Mouse (Mus musculus): ENCODE measurements around the gene Abat. TPM values are rescaled to one million over a fixed set of nuclear protein-coding genes. Genes with fewer than 3 reads are reported as not detected.
A peak's percentile ranks its signal among the peaks of the same experiment; 100 is the strongest.

The Abat gene
- polyA plus RNA-seq, 1 experiment: 5.1 TPM

DNA sequence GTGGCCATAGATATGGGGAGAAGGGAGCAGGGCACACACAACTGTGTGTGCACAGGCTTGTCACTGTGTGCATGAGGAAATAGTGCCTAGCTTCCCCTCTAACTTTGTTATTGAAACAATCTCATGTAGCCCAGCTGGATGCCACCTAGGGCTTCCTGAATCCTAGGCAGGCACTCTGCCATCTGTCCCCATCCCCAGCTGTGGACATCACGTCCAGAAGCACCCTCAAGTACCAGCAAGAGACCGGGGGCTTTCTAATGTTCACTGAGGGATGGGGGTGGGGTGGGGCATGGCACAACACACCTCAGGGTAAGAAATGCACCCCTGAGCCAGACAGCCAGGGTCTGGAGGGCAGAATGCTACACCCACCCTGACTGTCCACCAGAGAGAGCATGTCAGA lies 155.2 kb downstream of the Abat start:
- DNase-seq (ENCODE audit: low read depth in 1 of 2, low spot score in 2 of 2): no peak

DNA sequence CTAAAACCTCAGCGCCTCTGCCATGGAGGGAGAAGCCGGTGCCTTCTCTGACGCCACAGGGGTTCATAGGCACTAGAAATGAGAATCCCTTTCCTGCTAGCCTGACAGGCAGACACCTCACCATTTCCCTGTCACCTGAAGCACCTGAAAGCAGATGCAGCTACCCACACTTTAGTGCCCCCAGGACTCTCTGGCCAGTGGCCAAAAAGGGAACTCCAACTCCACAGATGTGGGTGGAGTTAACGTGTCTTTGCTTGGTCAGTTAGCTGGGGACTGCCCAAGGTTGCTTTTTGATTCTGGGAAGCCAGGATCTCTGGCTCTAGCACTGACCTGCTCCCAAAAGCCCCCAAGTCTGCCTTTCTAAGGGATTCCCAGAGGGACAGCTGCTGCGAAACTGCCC lies 156.2 kb downstream of the Abat start:
- 89% methylated on average over 5 of the region's 5 CpGs for WGBS
- no peak overlapping the region for H3K4me3 ChIP-seq (ENCODE audit: extremely low read depth, insufficient read depth, insufficient read length)
- H3K27me3 ChIP-seq (ENCODE audit: control insufficient read depth, insufficient read depth, low read length): no peaks in the 10 kb centered on the region
- no peak for DNase-seq (ENCODE audit: low read depth in 1 of 2, low spot score in 2 of 2)
- TF ChIP-seq CTCF (IDR thresholded peaks at IDR 0.05; ENCODE audit: extremely low read depth, insufficient read depth, insufficient read length, insufficient replicate concordance) (no peak), POLR2A (IDR thresholded peaks at IDR 0.05; ENCODE audit: low read depth, low read length) (no peak)
- H3K27ac ChIP-seq (ENCODE audit: insufficient read depth, low read length): no peak overlapping the region
- H3K4me1 ChIP-seq (ENCODE audit: control insufficient read depth, insufficient read depth, insufficient read length): peaks cover 5% of the 10 kb centered on the region
- no peaks in the 10 kb centered on the region; the same call in 1 of the 2 replicates for H3K36me3 ChIP-seq (ENCODE audit: control insufficient read depth, insufficient read depth, low read length)

More for the DNA sequence above, 155.2 kb downstream of the Abat start:
- no peak overlapping the region for H3K4me3 ChIP-seq (ENCODE audit: extremely low read depth, insufficient read depth, insufficient read length)
- 94% methylated on average over 2 of the region's 2 CpGs for WGBS
- H3K27ac ChIP-seq (ENCODE audit: insufficient read depth, low read length): no peak overlapping the region
- H3K4me1 ChIP-seq (ENCODE audit: control insufficient read depth, insufficient read depth, insufficient read length): peaks cover 5% of the 10 kb centered on the region
- no peaks in the 10 kb centered on the region for H3K27me3 ChIP-seq (ENCODE audit: control insufficient read depth, insufficient read depth, low read length)
- TF ChIP-seq POLR2A (IDR thresholded peaks at IDR 0.05; ENCODE audit: low read depth, low read length) (no peak), CTCF (IDR thresholded peaks at IDR 0.05; ENCODE audit: extremely low read depth, insufficient read depth, insufficient read length, insufficient replicate concordance) (no peak)
- no peaks in the 10 kb centered on the region; the same call in 1 of the 2 replicates for H3K36me3 ChIP-seq (ENCODE audit: control insufficient read depth, insufficient read depth, low read length)

DNA sequence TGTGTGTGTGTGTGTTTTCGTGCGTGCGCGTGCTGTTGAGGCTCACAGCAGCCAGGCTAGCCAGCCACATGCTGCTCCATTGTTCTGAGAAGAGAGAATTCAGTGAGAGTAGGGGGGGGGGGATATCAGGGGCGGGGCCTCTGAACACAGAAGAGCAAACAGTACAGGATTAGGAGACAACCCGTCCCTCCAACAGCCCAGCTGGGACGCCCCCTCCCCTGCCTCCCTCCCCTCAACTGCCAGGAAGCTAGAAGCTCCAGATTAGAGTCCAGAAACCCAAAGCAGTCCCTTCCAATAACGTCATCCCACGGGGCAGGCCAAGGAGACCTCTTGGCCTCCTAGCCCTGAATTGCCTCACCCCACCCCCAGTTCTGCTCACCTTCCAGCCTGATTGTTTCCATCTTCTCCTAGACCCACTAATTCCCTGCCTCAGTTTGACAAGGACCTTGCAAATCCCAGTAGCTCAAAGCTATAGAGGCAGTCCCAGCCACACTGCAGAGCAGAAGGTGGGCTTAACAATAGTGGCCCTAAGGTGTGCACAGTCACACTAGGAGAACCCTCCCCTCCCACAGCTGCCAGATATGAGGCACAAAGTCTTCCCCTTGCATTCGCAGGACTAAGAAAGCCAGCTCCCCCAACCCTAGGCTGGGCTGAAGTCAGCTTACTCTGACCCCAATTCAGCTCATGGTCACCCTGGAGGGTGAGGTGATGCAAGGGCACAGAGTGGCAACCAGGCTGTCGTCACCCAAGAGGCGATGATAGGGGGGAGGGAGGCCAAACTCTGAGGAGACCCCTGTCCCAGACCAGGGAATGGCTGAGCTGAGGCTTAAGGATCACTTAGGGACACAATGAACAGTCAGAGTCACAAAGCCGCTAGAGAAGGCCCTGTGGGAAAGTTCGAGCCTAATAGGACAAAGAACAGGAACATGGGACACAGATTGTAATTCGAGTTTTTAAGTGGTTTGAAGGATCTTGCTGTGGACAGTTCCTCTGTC lies 157.1 kb downstream of the Abat start:
- H3K4me1 ChIP-seq (ENCODE audit: control insufficient read depth, insufficient read depth, insufficient read length): peaks cover 5% of the 10 kb centered on the region
- peak overlapping the region; percentile 68 for H3K4me3 ChIP-seq (ENCODE audit: extremely low read depth, insufficient read depth, insufficient read length)
- H3K27ac ChIP-seq (ENCODE audit: insufficient read depth, low read length): no peak overlapping the region
- WGBS: 72% methylated on average over 15 of the region's 15 CpGs
- no peak for DNase-seq (ENCODE audit: low read depth in 1 of 2, low spot score in 2 of 2)
- no peaks in the 10 kb centered on the region for H3K27me3 ChIP-seq (ENCODE audit: control insufficient read depth, insufficient read depth, low read length)
- no peaks in the 10 kb centered on the region; the same call in 1 of the 2 replicates for H3K36me3 ChIP-seq (ENCODE audit: control insufficient read depth, insufficient read depth, low read length)
- TF ChIP-seq POLR2A (IDR thresholded peaks at IDR 0.05; ENCODE audit: low read depth, low read length) (no peak), CTCF (IDR thresholded peaks at IDR 0.05; ENCODE audit: extremely low read depth, insufficient read depth, insufficient read length, insufficient replicate concordance) (no peak)

Other genes with a start within 250 kb of the Abat start
- not detected in 2 replicates for gene Tmem114, start 88.3 kb upstream of the Abat start, polyA plus RNA-seq (2012; rRNA removed)
- 16.8 and 21.7 TPM in 2 replicates for gene Mettl22, start 42.6 kb upstream of the Abat start, polyA plus RNA-seq (2012; rRNA removed)
- gene Pmm2, start 124.2 kb downstream of the Abat start, polyA plus RNA-seq (2012; rRNA removed): 50.2 and 58.1 TPM in 2 replicates
- 9.7 and 10.4 TPM in 2 replicates for gene Tmem186, start 124.3 kb downstream of the Abat start, polyA plus RNA-seq (2012; rRNA removed)
- 56.5 and 63.1 TPM in 2 replicates for gene Carhsp1, start 158.7 kb downstream of the Abat start, polyA plus RNA-seq (2012; rRNA removed)
- gene Gm5767, start 167.3 kb downstream of the Abat start, polyA plus RNA-seq (2012; rRNA removed): not detected in 2 replicates

All from spleen, adult 2 months (tissue).